Mouse (Mus musculus) fibroblast of lung, adult 2 months (primary cell): ENCODE results near the gene Nlk.
"Not testable (repeated sequence)": the region's sequence is repeated elsewhere in the genome, so short reads cannot be mapped to it uniquely, and the experiment has no call there.

ENCODE experiments used
- DNase-seq: peaks from one replicate; pipeline ENCODE4 v3.0.0-alpha.2; 2011; ENCODE audit warnings: low read depth

Nlk gene

GRCm38 (mm10) chr11:78690547-78690946 lies 6.6 kb downstream of the Nlk start:
- DNase-seq, result no peak

- no peak for DNase-seq
Observed at GRCm38 (mm10) chr11:78681058-78681457, 16.1 kb downstream of the Nlk start.

GRCm38 (mm10) chr11:78678761-78679160 lies 18.4 kb downstream of the Nlk start:
- no peak for DNase-seq

GRCm38 (mm10) chr11:78668647-78669046 lies 28.5 kb downstream of the Nlk start:
- DNase-seq, result no peak

GRCm38 (mm10) chr11:78664853-78665252 lies 32.3 kb downstream of the Nlk start:
- no peak for DNase-seq

- DNase-seq, result no peak
Observed at GRCm38 (mm10) chr11:78663916-78664315, 33.3 kb downstream of the Nlk start.

GRCm38 (mm10) chr11:78649143-78649542 lies 48.0 kb downstream of the Nlk start:
- no peak for DNase-seq

GRCm38 (mm10) chr11:78648405-78648804 lies 48.8 kb downstream of the Nlk start:
- not testable (repeated sequence) for DNase-seq

GRCm38 (mm10) chr11:78643746-78644145 lies 53.4 kb downstream of the Nlk start:
- no peak for DNase-seq

GRCm38 (mm10) chr11:78642151-78642550 lies 55.0 kb downstream of the Nlk start:
- DNase-seq, result no peak

- no peak for DNase-seq
Observed at GRCm38 (mm10) chr11:78641088-78641487, 56.1 kb downstream of the Nlk start.

- no peak for DNase-seq
Observed at GRCm38 (mm10) chr11:78632782-78633181, 64.4 kb downstream of the Nlk start.

- peak; percentile 19 for DNase-seq
Observed at GRCm38 (mm10) chr11:78628871-78629270, 68.3 kb downstream of the Nlk start.

- no peak for DNase-seq
Observed at GRCm38 (mm10) chr11:78624377-78624776, 72.8 kb downstream of the Nlk start.

- DNase-seq, result no peak
Observed at GRCm38 (mm10) chr11:78621926-78622325, 75.2 kb downstream of the Nlk start.

- DNase-seq, result no peak
Observed at GRCm38 (mm10) chr11:78620179-78620578, 77.0 kb downstream of the Nlk start.

GRCm38 (mm10) chr11:78611273-78611672 lies 85.9 kb downstream of the Nlk start:
- no peak for DNase-seq

- no peak for DNase-seq
Observed at GRCm38 (mm10) chr11:78609657-78610056, 87.5 kb downstream of the Nlk start.

- no peak for DNase-seq
Observed at GRCm38 (mm10) chr11:78604826-78605225, 92.3 kb downstream of the Nlk start.

GRCm38 (mm10) chr11:78602781-78603180 lies 94.4 kb downstream of the Nlk start:
- DNase-seq, result no peak

GRCm38 (mm10) chr11:78600926-78601590 lies 96.1 kb downstream of the Nlk start:
- peak; percentile 16 for DNase-seq

GRCm38 (mm10) chr11:78600496-78600895 lies 96.7 kb downstream of the Nlk start:
- no peak for DNase-seq

- no peak for DNase-seq
Observed at GRCm38 (mm10) chr11:78600051-78600450, 97.1 kb downstream of the Nlk start.

- no peak for DNase-seq
Observed at GRCm38 (mm10) chr11:78598763-78599415, 98.3 kb downstream of the Nlk start.
